Mouse (Mus musculus) MN1 (cell line): ENCODE measurements around the gene Tesc.

ENCODE experiments used
- DNase-seq: peaks from one replicate; pipeline ENCODE4 v3.0.0-alpha.2; 2016; ENCODE audit warnings: low spot score

Gene Tesc

DNA sequence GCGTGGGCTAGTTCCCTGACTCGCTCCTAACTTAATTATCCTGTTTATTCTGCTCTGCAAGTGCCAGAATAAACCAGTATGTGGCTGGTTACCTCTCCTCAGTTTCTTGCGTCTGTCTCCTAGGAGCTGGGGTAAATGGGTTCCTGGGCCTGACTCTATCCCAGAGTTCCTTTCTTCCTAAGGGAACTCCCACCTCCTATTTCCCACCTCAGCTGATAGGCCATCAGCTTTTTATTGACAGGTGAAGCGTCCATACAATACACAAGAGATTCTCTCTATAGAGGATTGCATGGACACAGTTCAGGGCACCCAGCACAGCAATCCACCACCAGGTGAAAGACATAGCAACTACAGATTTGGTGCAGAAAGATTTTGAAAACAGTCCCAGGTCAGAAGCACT lies 16.2 kb downstream of the Tesc start:
- DNase-seq, result no peak

DNA sequence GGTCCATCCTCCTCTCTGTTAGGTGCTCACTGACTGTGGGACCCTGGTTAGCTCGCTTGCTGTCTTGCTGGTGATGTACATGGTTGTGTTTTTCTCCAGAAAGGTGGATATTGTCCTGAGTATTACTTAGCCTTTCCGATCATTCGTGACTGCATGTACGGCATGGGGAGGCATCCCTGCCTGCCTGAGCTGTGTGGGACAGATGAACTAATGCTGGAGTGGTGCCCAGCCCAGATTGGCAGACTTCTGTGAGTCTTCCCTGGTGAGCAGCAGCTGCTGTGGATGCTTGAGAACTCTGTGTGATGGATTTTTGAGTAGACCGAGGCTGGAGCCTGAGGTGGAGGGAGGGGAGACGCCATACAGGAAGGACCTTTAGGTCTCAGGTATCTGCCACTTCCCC lies 17.4 kb downstream of the Tesc start:
- DNase-seq, result no peak

DNA sequence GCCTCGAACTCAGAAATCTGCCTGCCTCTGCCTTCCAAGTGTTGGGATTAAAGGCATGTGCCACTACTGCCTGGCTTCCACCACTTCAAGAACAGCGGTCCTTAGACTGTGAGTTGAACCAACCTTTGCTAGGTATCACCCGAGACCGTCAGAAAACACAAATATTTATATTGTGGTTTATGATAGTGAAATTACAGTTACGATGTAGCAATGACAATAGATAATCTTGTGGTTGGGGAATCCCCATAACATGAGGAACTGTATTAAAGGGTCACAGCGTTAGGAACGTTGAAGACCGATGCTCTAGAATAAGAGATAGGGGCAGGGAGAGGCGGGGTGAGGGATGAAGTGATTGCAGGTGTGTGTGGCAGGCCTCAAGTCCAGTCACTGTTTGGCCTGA lies 17.8 kb downstream of the Tesc start:
- no peak for DNase-seq

DNA sequence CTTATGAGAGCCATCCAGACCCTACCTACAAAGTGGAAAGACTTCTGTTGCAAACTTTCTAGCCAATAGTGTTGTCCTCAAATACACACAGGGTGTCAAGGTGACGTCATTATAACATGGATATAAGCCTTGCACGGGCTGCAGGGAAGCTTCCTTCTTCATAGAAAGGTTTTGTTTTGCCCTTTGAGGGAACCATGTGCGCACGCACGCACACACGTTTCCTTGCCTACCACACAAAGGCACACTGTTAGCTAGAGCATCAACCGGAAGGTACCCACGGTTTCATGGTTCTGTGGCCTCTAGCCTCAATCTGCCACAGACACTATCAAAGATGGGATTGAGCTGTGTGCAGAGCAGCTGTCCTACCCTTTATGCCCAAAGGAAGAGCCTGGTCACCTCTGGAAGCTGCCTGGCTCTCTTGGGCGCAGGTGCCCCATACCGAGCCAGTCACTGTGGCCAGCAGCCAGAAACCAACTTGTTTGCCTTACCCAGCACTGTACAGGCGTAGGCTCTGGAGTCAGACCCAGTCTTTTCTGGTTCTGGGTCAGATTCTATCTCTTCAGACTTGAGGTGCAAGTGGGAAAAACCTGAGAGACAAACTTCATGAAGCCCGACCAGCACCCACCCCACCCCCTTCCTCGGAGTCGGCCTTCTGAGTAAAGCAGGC lies 19.7 kb downstream of the Tesc start:
- no peak for DNase-seq

DNA sequence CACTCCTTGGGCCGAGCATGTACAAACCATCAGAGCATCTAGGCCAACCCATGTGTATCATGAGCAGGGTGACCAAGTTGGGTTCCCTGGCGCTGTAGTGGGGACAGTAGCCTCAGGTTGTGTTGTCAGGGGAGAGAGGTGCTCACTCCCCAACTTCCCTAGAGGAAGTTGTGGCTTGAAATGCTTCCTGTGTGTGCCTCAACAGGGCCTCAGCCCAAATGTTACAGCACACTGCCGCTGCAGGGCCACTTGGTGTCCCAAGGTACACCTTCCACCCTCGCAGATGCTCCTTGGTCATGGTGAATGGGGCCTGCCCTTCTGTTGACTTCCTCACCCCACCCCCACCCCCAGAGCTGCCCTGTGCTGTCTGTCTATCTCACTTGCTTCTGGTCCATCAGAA lies 20.9 kb downstream of the Tesc start:
- no peak for DNase-seq

DNA sequence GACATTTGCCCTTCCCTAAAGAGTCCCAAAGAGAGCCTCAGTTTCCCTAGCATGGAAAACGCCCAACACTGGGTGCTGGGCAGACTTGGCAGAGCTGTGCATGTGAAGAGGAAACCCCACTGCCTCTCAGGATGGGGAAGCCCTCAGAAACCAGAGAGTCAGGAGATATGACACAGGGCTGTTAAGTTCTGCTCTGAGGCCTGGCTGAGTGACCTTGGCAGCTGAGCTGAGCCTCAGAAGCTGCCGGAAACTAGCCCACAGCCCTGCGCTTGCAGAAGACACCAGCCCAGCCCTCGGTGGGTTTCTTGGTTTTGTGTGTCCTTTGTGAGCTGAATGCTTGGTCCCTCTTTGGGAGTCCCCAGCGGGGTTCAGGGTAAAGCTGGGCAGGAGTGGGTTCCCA lies 21.4 kb downstream of the Tesc start:
- no peak for DNase-seq

DNA sequence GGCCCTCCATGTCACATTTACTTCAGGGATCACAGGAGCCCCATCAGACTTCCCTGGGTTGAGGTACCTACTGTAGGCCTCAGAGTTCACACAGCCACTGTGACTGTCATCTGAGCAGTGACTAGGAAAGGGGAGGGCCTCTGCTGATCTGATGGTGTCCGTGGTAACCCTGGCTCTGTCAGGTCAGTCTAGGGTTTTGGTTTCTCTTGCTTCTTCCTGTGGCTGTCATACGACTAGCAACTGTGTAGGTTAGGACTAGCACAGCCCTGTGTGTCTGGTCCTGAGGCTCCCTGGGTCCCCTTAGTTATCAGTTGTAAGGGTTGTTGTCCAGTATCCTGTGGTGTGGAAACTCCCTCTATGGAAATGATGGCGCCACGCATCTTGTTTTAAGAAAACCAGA lies 23.2 kb downstream of the Tesc start:
- DNase-seq, result no peak

DNA sequence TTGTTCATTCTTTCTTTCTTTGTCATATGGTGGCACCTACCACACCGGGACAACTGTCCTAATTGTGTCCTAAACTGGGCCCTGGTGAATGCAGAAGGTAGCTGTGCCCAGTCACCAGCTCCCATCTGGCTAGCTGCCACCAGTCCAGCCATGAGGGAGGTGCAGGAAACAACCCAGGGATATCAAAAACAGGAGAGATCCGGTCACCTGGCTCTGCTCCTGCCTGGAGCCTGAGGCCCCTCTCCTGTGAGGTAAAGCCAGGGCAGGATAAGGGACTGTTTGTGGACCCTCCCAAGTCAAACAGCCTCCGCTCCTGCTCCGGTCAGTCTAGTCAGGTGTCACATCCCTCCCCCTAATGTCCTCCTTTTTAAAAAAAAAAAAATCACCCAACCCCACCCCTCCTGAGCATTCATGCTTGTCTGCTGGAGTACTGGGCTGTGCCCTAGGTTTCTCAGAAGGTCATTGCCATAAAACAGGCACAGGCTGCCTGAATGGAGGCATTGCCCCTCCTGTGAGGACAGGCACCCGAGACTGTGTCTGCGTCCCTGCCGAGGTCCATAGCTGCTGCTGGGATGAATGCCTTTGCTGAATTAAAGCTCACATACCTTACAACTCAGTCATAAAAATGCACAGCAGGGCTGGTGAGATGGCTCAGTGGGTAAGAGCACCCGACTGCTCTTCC lies 24.6 kb downstream of the Tesc start:
- no peak for DNase-seq

DNA sequence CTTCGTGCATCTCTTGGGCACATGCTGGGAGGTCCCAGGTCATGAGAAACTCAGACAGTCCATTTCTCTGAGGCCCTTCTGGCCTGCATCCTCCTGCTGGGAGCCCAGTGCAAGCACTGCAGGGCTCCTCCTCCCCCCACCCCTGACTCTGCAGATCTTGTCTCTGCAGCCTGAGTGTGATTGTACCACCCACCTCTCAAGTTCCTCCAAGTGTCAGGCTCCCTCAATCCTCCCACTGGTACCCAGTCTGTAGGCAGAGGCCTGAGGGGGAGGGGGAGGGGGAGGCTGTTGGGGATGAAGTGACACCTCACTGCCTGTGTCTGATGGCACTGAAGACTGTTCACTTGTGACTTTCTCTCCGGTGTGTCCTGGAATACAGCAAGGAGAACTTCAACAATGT lies 25.7 kb downstream of the Tesc start:
- no peak for DNase-seq

DNA sequence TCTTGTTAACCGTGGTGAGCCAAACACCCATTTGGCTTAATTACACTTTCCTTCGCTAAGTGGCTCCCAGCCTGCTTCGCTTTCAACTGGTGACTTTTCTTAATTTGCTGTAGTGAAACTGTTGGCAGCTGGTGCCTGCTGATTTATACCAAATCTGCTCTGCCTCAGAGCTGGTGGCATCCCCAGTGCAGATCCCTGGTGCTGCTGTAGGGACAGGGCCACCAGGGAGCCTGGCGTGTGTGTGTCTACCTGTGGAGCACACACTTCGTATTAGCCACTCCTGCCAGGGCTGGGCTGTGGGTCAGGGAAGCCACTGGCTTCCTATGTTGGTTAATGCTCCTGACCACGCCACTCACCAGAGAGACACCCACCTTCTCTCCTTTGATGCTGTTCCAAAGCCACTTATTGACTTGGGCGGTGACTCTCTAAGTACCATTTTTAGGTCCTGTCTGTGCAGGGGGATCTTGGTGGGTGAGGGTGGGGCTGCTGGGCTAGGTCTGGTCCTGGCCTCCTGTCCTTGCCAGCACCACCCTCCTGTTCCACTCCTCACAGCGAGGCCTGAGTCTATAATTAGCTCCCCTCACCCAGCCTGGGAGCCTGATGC lies 30.1 kb downstream of the Tesc start:
- DNase-seq, result peak; percentile 80

DNA sequence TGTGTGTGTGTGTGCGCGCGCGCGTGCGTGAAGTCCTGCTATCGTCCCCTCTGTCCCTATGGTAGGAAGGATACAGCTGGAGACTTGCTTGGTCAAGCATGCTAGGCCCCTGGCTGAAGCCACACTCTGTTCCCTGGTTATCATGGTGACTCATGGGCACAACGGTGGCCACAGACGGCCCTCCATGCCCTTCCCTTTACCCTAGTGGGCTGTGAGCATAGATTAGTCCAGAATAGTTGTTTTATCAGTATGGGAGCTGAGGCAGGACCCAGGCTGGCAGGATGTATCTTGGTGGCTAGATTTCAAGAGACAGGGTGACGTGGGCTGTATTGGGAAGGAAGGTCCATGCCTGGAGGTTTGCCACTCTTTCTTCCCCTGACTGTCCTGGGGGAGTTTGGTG lies 31.3 kb downstream of the Tesc start:
- no peak for DNase-seq

DNA sequence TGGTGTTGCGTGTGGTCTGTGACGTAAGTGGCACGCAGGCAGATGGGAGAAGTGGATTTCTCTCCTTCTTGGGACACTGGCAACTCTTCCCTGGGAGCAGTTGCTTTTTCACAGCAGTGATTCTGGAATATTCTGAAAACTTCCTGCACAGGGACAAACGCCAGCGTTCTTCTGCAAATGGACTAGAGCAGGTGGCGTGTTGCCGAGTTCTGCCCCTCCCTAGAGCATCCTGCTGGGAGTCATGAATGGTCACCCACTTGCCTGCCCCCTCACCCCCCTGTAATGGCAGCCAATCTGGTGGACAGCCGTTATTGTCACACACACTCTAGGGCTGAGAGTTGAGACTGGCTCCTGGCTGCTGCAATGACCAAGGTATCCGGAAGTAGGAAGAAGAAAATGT lies 32.1 kb downstream of the Tesc start:
- no peak for DNase-seq

DNA sequence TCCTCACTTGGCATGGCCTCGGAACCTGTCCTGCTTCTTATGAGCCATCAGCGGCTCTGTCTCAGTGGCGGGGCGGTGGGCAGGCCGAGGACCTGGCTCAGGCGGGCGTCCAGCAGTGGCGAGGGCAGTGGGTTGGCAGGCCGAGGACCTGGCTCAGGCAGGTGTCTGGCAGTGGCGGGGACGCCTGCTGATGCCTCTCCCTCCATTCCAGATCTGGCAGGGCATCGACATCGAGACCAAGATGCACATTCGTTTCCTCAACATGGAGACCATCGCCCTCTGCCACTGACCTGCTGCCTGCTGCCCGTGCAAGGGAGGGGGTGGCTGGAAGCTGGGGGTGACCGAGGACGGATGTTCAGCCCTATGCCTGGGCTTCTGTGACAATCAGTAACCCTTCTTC lies 33.8 kb downstream of the Tesc start:
- no peak for DNase-seq

DNA sequence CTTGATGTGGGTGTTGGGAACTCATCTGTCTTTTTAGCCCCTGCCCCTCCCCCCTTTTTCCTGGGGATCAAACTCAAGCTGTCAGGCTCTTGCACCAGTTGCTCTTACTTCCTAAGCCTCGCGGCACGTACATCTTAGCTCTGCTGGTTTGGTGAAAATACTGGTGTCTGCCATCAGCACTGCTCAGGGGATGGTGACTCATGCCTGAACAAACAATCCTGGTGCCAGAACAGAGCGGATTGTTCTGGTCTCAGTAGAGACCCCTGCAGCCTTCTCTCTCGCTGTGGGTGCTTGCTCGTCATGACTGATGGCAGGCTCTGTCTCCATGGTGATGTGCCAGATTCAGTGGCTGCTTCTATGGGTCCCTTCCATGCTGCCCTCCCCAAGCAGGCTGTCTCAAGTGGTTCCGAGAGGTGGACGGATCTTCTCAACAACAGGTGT lies 35.7 kb downstream of the Tesc start:
- DNase-seq, result peak; percentile 85

DNA sequence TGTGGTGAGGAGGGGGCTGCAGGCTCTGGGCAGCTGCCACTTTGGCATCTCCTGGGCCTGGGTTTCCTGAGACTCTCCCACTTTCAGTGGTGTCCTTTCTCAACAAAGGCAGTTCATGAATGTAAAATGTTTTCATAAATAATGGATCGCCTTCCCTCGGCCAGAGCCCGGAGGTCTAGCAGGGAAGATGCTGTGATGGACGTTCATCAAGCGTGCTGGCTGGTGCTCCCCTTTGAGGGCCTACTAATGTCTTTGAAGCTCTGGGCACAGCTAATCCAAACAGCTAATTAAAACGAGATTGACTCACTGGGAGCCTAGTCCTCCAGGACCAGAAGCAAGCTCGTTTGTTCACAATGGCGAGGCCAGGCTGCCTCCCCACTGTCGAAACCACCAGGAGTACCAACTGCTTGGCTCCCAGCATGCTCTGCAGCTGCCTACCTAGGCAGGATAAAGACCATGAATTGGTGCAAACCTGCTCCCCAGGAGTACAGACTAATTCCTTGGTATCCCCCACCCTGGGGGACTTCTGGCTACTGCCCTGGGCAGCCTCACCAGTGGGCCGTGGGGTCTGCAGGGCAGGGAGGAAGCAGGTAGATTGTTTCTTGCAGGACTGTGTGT lies 36.9 kb downstream of the Tesc start:
- no peak for DNase-seq

DNA sequence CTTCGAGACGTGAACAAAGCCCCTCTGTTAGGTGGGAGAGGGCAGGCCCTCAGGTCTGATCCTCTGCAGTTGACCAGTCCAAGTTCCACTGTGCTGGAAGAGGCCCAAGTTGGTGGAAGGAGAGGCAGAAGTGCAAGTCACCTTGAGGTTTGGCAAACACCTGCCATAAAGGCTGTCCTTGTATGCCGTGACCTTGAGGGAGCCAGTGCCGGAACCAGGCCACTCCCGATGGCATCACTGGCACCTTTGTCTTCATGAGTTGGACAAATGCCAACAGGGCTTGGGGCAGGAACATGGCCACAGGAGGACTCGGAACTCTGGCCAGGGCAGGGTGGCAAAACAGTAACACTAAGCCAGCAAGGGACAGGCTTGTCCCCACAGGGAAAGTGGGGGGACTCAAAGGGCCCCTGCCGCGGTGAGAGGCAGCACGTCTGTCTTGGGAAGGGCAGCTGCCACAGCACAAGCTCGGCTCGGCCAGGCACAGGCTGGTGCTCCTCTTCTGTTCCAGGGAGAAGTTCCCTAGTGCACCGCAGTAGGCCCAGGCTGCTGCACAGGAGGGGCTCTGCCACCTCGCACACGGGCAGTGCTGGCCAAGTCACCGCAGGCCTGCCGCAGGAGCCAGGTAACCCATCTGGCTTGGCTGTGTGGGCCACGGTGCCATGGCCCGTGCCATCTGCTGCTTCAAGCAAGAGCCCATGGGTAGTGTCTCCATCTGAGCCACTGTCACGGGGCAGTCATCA lies 38.1 kb downstream of the Tesc start:
- DNase-seq, result peak; percentile 69

DNA sequence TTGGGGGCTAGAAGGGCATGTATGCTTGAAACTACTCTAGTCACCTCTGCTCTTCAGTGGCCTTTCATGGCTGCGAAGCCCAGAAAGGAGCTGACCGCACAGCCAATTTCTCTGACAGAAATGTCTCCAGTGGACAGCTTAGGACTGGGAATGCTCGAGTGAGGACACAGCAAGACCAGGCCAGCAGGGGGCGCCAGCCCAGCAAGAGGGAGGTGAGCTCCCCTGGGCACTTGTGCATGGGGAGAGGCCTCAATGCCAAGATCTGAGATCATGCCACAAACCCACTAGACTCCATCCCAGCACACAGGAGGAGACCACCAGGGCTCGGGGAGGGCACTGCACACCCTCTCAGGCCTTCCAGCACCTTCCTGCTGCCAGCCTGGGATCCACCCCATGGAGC lies 39.3 kb downstream of the Tesc start:
- DNase-seq, result peak; percentile 90

DNA sequence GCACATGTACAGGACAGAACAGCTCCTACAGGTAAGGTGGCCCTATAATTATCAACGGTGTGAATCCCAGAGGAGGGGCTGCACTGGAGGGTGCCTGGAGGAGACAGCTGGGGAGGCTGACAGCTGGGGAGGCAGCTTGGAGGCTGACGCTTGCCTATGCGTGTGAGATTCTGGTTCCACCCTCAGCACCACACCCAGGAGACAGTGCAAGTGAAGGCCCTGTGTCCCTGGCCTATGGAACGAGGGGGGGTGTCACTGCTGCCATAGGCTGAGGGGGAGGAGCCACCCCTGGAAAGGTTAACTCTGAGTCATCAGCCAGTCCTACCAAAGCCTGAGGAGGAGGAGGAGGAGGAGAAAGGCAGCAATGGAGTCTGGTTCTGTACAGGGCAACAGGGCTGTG lies 40.0 kb downstream of the Tesc start:
- DNase-seq, result peak; percentile 59

DNA sequence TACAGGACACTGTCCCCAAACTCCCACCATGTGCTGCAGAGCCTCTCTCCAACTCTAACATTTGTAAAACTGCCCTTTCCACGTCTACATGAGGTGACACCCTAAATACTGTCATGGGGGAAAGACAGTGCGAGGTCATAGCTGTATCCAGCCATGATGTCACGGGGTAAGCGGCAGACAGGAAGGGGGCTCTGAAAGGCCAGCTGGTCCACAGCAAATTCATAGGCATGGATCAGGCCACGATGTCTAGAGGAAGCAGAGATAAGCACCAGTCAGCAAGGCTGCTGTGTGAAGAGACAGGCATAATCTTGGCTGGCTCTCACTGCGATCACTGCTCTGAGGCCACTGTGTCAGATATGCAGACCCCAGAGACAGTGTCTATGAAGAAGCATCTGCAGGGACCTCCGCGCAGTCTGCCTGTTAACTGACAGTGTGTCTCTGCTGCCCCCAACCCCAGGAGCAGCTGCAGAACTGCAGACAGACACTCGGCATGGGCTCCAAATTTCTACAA lies 40.5 kb downstream of the Tesc start:
- no peak for DNase-seq

DNA sequence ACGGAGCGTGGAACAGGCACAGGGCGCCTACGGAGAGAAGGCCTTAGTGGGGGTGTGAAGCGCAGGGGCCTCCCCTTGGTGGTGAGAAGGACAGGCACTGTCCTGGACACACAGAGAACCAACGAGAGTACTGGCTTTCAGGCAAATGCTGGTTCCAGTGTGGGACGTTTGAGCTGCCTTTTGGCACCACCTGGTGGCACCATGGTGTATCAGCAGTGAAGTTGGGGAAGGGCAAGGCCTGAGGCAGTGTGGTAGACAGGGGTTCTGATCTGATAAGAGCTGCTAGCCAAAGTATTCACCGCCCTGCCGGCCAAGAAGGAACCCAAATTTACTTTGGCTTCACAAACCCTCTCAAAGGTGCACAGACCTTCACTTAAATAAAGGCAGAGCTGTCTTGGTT lies 41.8 kb downstream of the Tesc start:
- peak; percentile 87 for DNase-seq

DNA sequence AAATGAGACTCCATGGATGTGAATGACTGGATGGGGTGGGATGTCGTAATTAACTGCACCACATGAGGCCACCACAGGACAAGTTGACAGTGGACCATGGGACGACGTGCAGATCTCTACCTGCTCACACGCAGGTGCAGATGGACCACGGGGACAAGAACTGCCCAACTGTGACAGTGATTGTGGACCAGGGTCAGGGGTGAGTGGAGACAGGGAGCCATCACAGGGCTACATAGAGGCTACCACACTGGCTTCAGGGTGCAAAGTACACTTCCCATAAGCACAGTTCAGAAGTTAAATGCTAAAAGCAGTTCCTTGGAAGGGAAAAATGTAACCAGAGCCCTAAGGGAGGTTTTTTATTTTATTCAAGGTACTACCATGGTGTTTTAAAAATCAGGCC lies 44.2 kb downstream of the Tesc start:
- no peak for DNase-seq

DNA sequence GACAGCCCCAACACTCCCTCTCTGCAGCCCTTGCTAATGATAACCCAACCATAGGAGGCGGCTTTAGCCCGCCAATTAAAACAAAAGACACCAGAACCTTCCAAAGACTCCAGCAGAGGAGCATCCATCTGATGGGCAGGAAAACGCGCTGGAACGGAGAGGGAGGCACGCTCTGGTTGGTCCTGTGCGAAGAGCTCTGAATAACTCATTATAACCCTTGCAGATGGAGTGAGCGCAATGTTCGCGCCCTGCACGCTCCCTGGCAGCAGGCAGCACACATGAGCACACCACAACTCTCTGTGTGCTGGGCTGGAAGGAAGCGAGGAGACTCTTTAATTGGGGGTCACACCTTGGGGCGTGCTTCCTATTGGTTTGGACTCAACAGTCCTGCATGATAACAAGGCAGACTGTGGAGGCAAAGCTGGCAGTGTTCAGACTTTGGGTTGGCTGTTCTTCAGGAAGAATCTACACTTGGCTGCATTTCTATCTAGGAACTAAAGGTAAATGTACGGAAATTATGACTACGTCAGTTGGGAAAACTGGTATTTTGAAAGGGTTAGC lies 45.8 kb downstream of the Tesc start:
- no peak for DNase-seq
